Mouse (Mus musculus) midbrain, embryonic 12.5 days (tissue): ENCODE measurements around the gene Guca1b. TPM values are rescaled to one million over a fixed set of nuclear protein-coding genes. Genes with fewer than 3 reads are reported as not detected.
"Not testable (repeated sequence)": the region's sequence is repeated elsewhere in the genome, so short reads cannot be mapped to it uniquely, and the experiment has no call there.

ENCODE experiments used
- ATAC-seq: fragments of 200-750 bp; cut with Nextera tagmentation; 2 replicates; pipeline ENCODE4 v1.8.0; 2017; ENCODE audit warnings: low read depth, moderate TSS enrichment, moderate library complexity; ENCODE audit not compliant: low FRiP score
- H3K27ac ChIP-seq: fragments of 300-500 bp; sonication (generic); replicated peaks from 2 replicates; pipeline ENCODE4 v1.5.1; 2016; ENCODE audit warnings: mild to moderate bottlenecking
- H3K27me3 ChIP-seq: fragments of 300-500 bp; sonication (generic); 2 replicates; pipeline ENCODE4 v1.6.1; 2016; ENCODE audit warnings: mild to moderate bottlenecking
- H3K36me3 ChIP-seq: fragments of 300-500 bp; sonication (generic); 2 replicates; pipeline ENCODE4 v1.6.1; 2016
- H3K4me1 ChIP-seq: fragments of 300-500 bp; sonication (generic); 2 replicates; pipeline ENCODE4 v1.6.1; 2016
- H3K4me2 ChIP-seq: fragments of 300-500 bp; sonication (generic); replicated peaks from 2 replicates; pipeline ENCODE4 v1.6.1; 2016; ENCODE audit warnings: mild to moderate bottlenecking, moderate library complexity
- H3K4me3 ChIP-seq: fragments of 300-500 bp; sonication (generic); 2 replicates; pipeline ENCODE4 v1.5.1; 2016; ENCODE audit warnings: mild to moderate bottlenecking
- H3K9ac ChIP-seq: fragments of 300-500 bp; sonication (generic); replicated peaks from 2 replicates; pipeline ENCODE4 v1.6.1; 2016; ENCODE audit warnings: mild to moderate bottlenecking, moderate library complexity
- H3K9me3 ChIP-seq: fragments of 300-500 bp; sonication (generic); 2 replicates; pipeline ENCODE4 v1.6.1; 2016; ENCODE audit warnings: mild to moderate bottlenecking
- WGBS: fragments of 180-500 bp; shearing (Covaris S2); methylation state at CpG from one replicate; pipeline ENCODE4 v1.1.7; 2016; 5-methylcytosine and 5-hydroxymethylcytosine counted together
- polyA plus RNA-seq: library from polyadenylated mRNA; unstranded; fragments of >200 nt; fragmentation: Nextera tagmentation; extraction: Ambion mirVana; gene quantifications from 2 replicates; pipeline ENCODE4 v1.2.1, GENCODE M21; 2016

The Guca1b gene
- polyA plus RNA-seq, 1 experiment from 2014 or later, result 0.77 TPM

GRCm38 (mm10) chr17:47383266-47383665 is 1.9 kb upstream of the Guca1b start:
- no peak for ATAC-seq
- Histone ChIP-seq H3K27ac (no peak overlapping the region), H3K9me3 (no peaks in the 10 kb centered on the region), H3K9ac (no peak overlapping the region), H3K27me3 (peaks cover 3% of the 10 kb centered on the region; the same call in 1 of the 2 replicates), H3K36me3 (peaks cover 30% of the 10 kb centered on the region), H3K4me2 (no peak overlapping the region), H3K4me3 (no peak overlapping the region), H3K4me1 (peaks cover 3% of the 10 kb centered on the region; the same call in 1 of the 2 replicates)
- 88% methylated on average over 4 of the region's 4 CpGs for WGBS

GRCm38 (mm10) chr17:47384064-47384463 is 1.1 kb upstream of the Guca1b start:
- Histone ChIP-seq H3K36me3 (peaks cover 22% of the 10 kb centered on the region), H3K4me1 (peaks cover 3% of the 10 kb centered on the region; the same call in 1 of the 2 replicates), H3K27ac (no peak overlapping the region), H3K9ac (no peak overlapping the region), H3K4me2 (no peak overlapping the region), H3K27me3 (peaks cover 3% of the 10 kb centered on the region; the same call in 1 of the 2 replicates), H3K4me3 (no peak overlapping the region), H3K9me3 (no peaks in the 10 kb centered on the region)
- ATAC-seq, result no peak
- WGBS, result 85% methylated on average over 3 of the region's 3 CpGs

- H3K9ac ChIP-seq, result no peak overlapping the region
- 72% methylated on average over 4 of the region's 4 CpGs for WGBS
- H3K9me3 ChIP-seq, result no peaks in the 10 kb centered on the region
- H3K4me2 ChIP-seq, result no peak overlapping the region
- peaks cover 1% of the 10 kb centered on the region; the same call in 1 of the 2 replicates for H3K4me1 ChIP-seq
- 0 out of 2 replicates have a peak, but pooled peaks cover 1% of the 10 kb centered on the region for H3K36me3 ChIP-seq
- no peak overlapping the region for H3K27ac ChIP-seq
- no peak overlapping the region for H3K4me3 ChIP-seq
- ATAC-seq, result no peak
- peaks cover 3% of the 10 kb centered on the region; the same call in 1 of the 2 replicates for H3K27me3 ChIP-seq
Measured at GRCm38 (mm10) chr17:47386649-47387048, 1.5 kb downstream of the Guca1b start.

GRCm38 (mm10) chr17:47394223-47394869 is 9.2 kb downstream of the Guca1b start:
- H3K27me3 ChIP-seq, result peaks cover 41% of the 10 kb centered on the region
- no peaks in the 10 kb centered on the region for H3K36me3 ChIP-seq
- H3K4me1 ChIP-seq, result peaks cover 15% of the 10 kb centered on the region; the same call in 1 of the 2 replicates
- ATAC-seq, result no peak
- no peak overlapping the region for H3K27ac ChIP-seq
- no peaks in the 10 kb centered on the region for H3K9me3 ChIP-seq
- H3K9ac ChIP-seq, result no peak overlapping the region
- 23% methylated on average over 24 of the region's 24 CpGs for WGBS
- H3K4me3 ChIP-seq, result no peak overlapping the region
- peak overlapping the region; percentile 45 for H3K4me2 ChIP-seq

- 6% methylated on average over 18 of the region's 20 CpGs for WGBS
- ATAC-seq, result peak; percentile 78
- H3K9me3 ChIP-seq, result no peaks in the 10 kb centered on the region
- H3K4me3 ChIP-seq, result peak overlapping the region; percentile 17
- no peak overlapping the region for H3K27ac ChIP-seq
- no peak overlapping the region for H3K9ac ChIP-seq
- peaks cover 17% of the 10 kb centered on the region for H3K4me1 ChIP-seq
- H3K36me3 ChIP-seq, result no peaks in the 10 kb centered on the region
- peaks cover 48% of the 10 kb centered on the region for H3K27me3 ChIP-seq
- H3K4me2 ChIP-seq, result peak overlapping the region; percentile 45
Measured at GRCm38 (mm10) chr17:47395376-47395913, 10.3 kb downstream of the Guca1b start.

- Histone ChIP-seq H3K36me3 (no peaks in the 10 kb centered on the region), H3K27me3 (peaks cover 56% of the 10 kb centered on the region), H3K27ac (no peak overlapping the region), H3K4me2 (no peak overlapping the region), H3K4me3 (no peak overlapping the region), H3K4me1 (peaks cover 20% of the 10 kb centered on the region), H3K9ac (no peak overlapping the region), H3K9me3 (no peaks in the 10 kb centered on the region)
- WGBS, result 87% methylated on average over 8 of the region's 8 CpGs
- no peak for ATAC-seq
Measured at GRCm38 (mm10) chr17:47399091-47399490, 13.9 kb downstream of the Guca1b start.

GRCm38 (mm10) chr17:47400451-47400850 is 15.3 kb downstream of the Guca1b start, which contains the start of gene Guca1a:
Guca1a (minus strand) TSS chr17:47400584.
- no peaks in the 10 kb centered on the region for H3K9me3 ChIP-seq
- no peak within 1 kb of the TSS for H3K4me2 ChIP-seq
- peaks cover 11% of the 10 kb centered on the region for H3K4me1 ChIP-seq
- WGBS, result 10% methylated on average over 10 of the region's 10 CpGs
- H3K36me3 ChIP-seq, result no peaks in the 10 kb centered on the region
- no peak within 1 kb of the TSS for H3K27ac ChIP-seq
- no peak for ATAC-seq
- no peak within 1 kb of the TSS for H3K4me3 ChIP-seq
- H3K27me3 ChIP-seq, result peaks cover 46% of the 10 kb centered on the region
- no peak within 1 kb of the TSS for H3K9ac ChIP-seq

GRCm38 (mm10) chr17:47407717-47408557 is 22.7 kb downstream of the Guca1b start:
- no peaks in the 10 kb centered on the region for H3K36me3 ChIP-seq
- no peak for ATAC-seq
- H3K4me1 ChIP-seq, result no peaks in the 10 kb centered on the region
- H3K9ac ChIP-seq, result no peak overlapping the region
- no peak overlapping the region for H3K4me3 ChIP-seq
- H3K4me2 ChIP-seq, result no peak overlapping the region
- no peak overlapping the region for H3K27ac ChIP-seq
- peaks cover 53% of the 10 kb centered on the region for H3K27me3 ChIP-seq
- H3K9me3 ChIP-seq, result no peaks in the 10 kb centered on the region
- WGBS, result 67% methylated on average over 10 of the region's 10 CpGs

GRCm38 (mm10) chr17:47408558-47408898 is 23.3 kb downstream of the Guca1b start:
- Histone ChIP-seq H3K27me3 (peaks cover 53% of the 10 kb centered on the region), H3K4me1 (no peaks in the 10 kb centered on the region), H3K27ac (no peak overlapping the region), H3K36me3 (no peaks in the 10 kb centered on the region), H3K4me3 (no peak overlapping the region), H3K9me3 (no peaks in the 10 kb centered on the region), H3K4me2 (no peak overlapping the region), H3K9ac (no peak overlapping the region)
- ATAC-seq, result 0 out of 2 replicates have a peak, but pooled peaks have one; percentile 41
- WGBS, result 20% methylated on average over 8 of the region's 8 CpGs

- not testable (repeated sequence) for H3K27ac ChIP-seq, H3K9me3 ChIP-seq, H3K9ac ChIP-seq, H3K36me3 ChIP-seq, ATAC-seq, H3K4me1 ChIP-seq
- Histone ChIP-seq H3K27me3 (peaks cover 50% of the 10 kb centered on the region), H3K4me2 (peak overlapping the region; percentile 52), H3K4me3 (peak overlapping the region; percentile 40)
- WGBS, result 3% methylated on average over 74 of the region's 74 CpGs
Measured at GRCm38 (mm10) chr17:47409897-47410861, 25.0 kb downstream of the Guca1b start.

- ATAC-seq, result no peak
- H3K36me3 ChIP-seq, result no peaks in the 10 kb centered on the region
- no peak overlapping the region for H3K4me2 ChIP-seq
- no peak overlapping the region for H3K4me3 ChIP-seq
- H3K9me3 ChIP-seq, result no peaks in the 10 kb centered on the region
- H3K27ac ChIP-seq, result no peak overlapping the region
- H3K4me1 ChIP-seq, result no peaks in the 10 kb centered on the region
- H3K27me3 ChIP-seq, result no peaks in the 10 kb centered on the region
- 70% methylated on average over 2 of the region's 2 CpGs for WGBS
- H3K9ac ChIP-seq, result no peak overlapping the region
Measured at GRCm38 (mm10) chr17:47420195-47420594, 35.0 kb downstream of the Guca1b start.
